ENCODE assay signal across 22 mouse cellular contexts in the genomic region with DNA sequence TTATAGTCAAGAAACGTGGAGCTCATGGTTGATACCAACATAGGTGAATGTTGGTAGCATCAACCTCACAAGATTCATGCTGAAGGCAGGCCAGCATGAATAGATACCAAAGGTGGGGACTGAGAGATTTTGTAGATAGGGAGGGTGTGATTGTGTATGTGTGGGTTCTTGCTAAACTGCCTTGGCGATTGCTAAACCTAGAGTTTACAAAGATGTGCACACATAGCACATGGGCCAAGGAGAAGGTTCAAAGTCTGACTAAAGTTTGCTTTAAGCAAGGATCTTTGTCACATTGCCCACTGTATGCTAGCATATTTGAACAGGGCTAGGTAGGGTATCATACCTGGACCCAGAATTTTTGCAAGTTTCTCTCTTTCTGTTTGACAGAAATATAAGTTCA. TPM values are rescaled to one million over a fixed set of nuclear protein-coding genes. Genes with fewer than 3 reads are reported as not detected.
DNase-seq lines count a peak whose midpoint lies in the region; ATAC-seq and TF ChIP-seq lines count a peak whose summit lies in the region.
"Had no signal": no experiment of that assay in that cellular context is flagged by ENCODE, and none has a peak within 500 bp of the region (broad histone marks: within the 10 kb centered on the region; RNA-seq: fewer than 3 reads in every experiment).

No protein-coding gene starts in this region.

- H3K36me3 ChIP-seq in hindbrain, embryonic 15.5 days, result no peaks in the 10 kb centered on the region
- H3K36me3 ChIP-seq in hindbrain, embryonic 10.5 days, result no peaks in the 10 kb centered on the region
- H3K36me3 ChIP-seq in liver, embryonic 15.5 days (replicated peaks), result no peaks in the 10 kb centered on the region
- no peaks in the 10 kb centered on the region for H3K36me3 ChIP-seq in liver, embryonic 12.5 days
- no peaks in the 10 kb centered on the region for H3K36me3 ChIP-seq in macrophage (ENCODE audit: inconsistent target)
- H3K36me3 ChIP-seq in forebrain, embryonic 10.5 days (replicated peaks), result no peaks in the 10 kb centered on the region
- H3K36me3 ChIP-seq: forebrain, embryonic 15.5 days; heart, embryonic 12.5 days; limb, embryonic 13.5 days had no signal

- no peak for TF ChIP-seq CTCF in embryonic fibroblast, embryonic 13.5 days (IDR thresholded peaks at IDR 0.05; ENCODE audit: borderline replicate concordance, insufficient read depth, low read length)

- H3K9ac ChIP-seq in hindbrain, embryonic 15.5 days, result no peak overlapping the region
- H3K9ac ChIP-seq in liver, embryonic 15.5 days, result no peak overlapping the region
- H3K9ac ChIP-seq in liver, embryonic 12.5 days, result no peak overlapping the region
- H3K9ac ChIP-seq: heart, embryonic 12.5 days had no signal

- H3K4me2 ChIP-seq in hindbrain, embryonic 15.5 days, result peak overlapping the region; percentile 68; the same call in 1 of the 2 replicates
- peak overlapping the region; percentile 92 for H3K4me2 ChIP-seq in liver, embryonic 15.5 days
- no peak overlapping the region for H3K4me2 ChIP-seq in liver, embryonic 12.5 days

- H3K79me2 ChIP-seq in macrophage (ENCODE audit: inconsistent target), result peaks cover 36% of the 10 kb centered on the region

- no peak overlapping the region for H3K27ac ChIP-seq in hindbrain, embryonic 15.5 days (replicated peaks)
- no peak overlapping the region for H3K27ac ChIP-seq in hindbrain, embryonic 10.5 days
- peak overlapping the region; percentile 43; the same call in 1 of the 2 replicates for H3K27ac ChIP-seq in liver, embryonic 15.5 days (replicated peaks)
- H3K27ac ChIP-seq in liver, embryonic 12.5 days, result no peak overlapping the region
- peak overlapping the region; percentile 85; the same call in 1 of the 2 replicates for H3K27ac ChIP-seq in embryonic fibroblast, embryonic 13.5 days (ENCODE audit: insufficient read depth, low read length)
- H3K27ac ChIP-seq in macrophage, result peak overlapping the region; percentile 66; the same call in 1 of the 2 replicates
- H3K27ac ChIP-seq in forebrain, embryonic 10.5 days, result no peak overlapping the region
- H3K27ac ChIP-seq: limb, embryonic 13.5 days had no signal

- TF ChIP-seq POLR2A in embryonic fibroblast, embryonic 13.5 days (IDR thresholded peaks at IDR 0.05; ENCODE audit: low read depth, low read length), result no peak; the same call in 1 of the 2 replicates

- H3K9me3 ChIP-seq in hindbrain, embryonic 15.5 days, result no peaks in the 10 kb centered on the region
- no peaks in the 10 kb centered on the region for H3K9me3 ChIP-seq in hindbrain, embryonic 10.5 days
- H3K9me3 ChIP-seq in liver, embryonic 15.5 days (replicated peaks), result no peaks in the 10 kb centered on the region
- no peaks in the 10 kb centered on the region for H3K9me3 ChIP-seq in liver, embryonic 12.5 days (replicated peaks)
- H3K9me3 ChIP-seq in forebrain, embryonic 10.5 days, result no peaks in the 10 kb centered on the region
- H3K9me3 ChIP-seq: forebrain, embryonic 15.5 days; heart, embryonic 12.5 days; limb, embryonic 13.5 days had no signal

- WGBS in hindbrain, embryonic 15.5 days, result 92% methylated on average over 2 of the region's 2 CpGs
- 86% methylated on average over 2 of the region's 2 CpGs for WGBS in hindbrain, embryonic 10.5 days
- WGBS in liver, embryonic 15.5 days (ENCODE audit: insufficient replicate concordance), result 43% methylated on average over 2 of the region's 2 CpGs
- WGBS in liver, embryonic 12.5 days (ENCODE audit: insufficient replicate concordance), result 55% methylated on average over 2 of the region's 2 CpGs
- 96% methylated on average over 2 of the region's 2 CpGs for WGBS in macrophage (ENCODE audit: missing documents)
- WGBS in forebrain, embryonic 10.5 days, result 91% methylated on average over 2 of the region's 2 CpGs

- H3K4me1 ChIP-seq in hindbrain, embryonic 15.5 days (replicated peaks), result peaks cover 17% of the 10 kb centered on the region
- H3K4me1 ChIP-seq in hindbrain, embryonic 10.5 days (replicated peaks), result peaks cover 5% of the 10 kb centered on the region
- peaks cover 37% of the 10 kb centered on the region for H3K4me1 ChIP-seq in liver, embryonic 15.5 days (replicated peaks)
- peaks cover 33% of the 10 kb centered on the region for H3K4me1 ChIP-seq in liver, embryonic 12.5 days
- H3K4me1 ChIP-seq in embryonic fibroblast, embryonic 13.5 days (ENCODE audit: control insufficient read depth, insufficient read depth, low read length), result no peaks in the 10 kb centered on the region
- H3K4me1 ChIP-seq in forebrain, embryonic 10.5 days, result peaks cover 13% of the 10 kb centered on the region

- no peak for ATAC-seq in hindbrain, embryonic 15.5 days (ENCODE audit: low FRiP score, low read depth)
- no peak for ATAC-seq in liver, embryonic 15.5 days (ENCODE audit: insufficient read depth)
- no peak for ATAC-seq in liver, embryonic 12.5 days

- no peak for DNase-seq in hindbrain, embryonic 10.5 days (ENCODE audit: low spot score)
- DNase-seq in forebrain, embryonic 10.5 days (ENCODE audit: extremely low spot score, low spot score), result no peak
- DNase-seq: adrenal gland, postnatal 25 days; cerebellum, adult 18-20 months; cerebellum, postnatal 36 days; heart, adult 2 months; kidney, adult 18-20 months; layer of hippocampus, adult 9-11 months; lung, adult 2 months; lung, postnatal 14 days; midbrain, embryonic 14.5 days; right cerebral cortex, postnatal 4 days; thymus, adult 18-20 months; thymus, postnatal 25 days had no signal

- no peaks in the 10 kb centered on the region for H3K27me3 ChIP-seq in hindbrain, embryonic 15.5 days
- no peaks in the 10 kb centered on the region for H3K27me3 ChIP-seq in hindbrain, embryonic 10.5 days (ENCODE audit: insufficient read depth, poor library complexity, severe bottlenecking)
- H3K27me3 ChIP-seq in liver, embryonic 15.5 days, result no peaks in the 10 kb centered on the region
- no peaks in the 10 kb centered on the region for H3K27me3 ChIP-seq in liver, embryonic 12.5 days (replicated peaks)
- no peaks in the 10 kb centered on the region for H3K27me3 ChIP-seq in forebrain, embryonic 10.5 days (ENCODE audit: poor library complexity, severe bottlenecking)
- H3K27me3 ChIP-seq: forebrain, embryonic 15.5 days; heart, embryonic 12.5 days; limb, embryonic 13.5 days had no signal

- no peak overlapping the region for H3K4me3 ChIP-seq in hindbrain, embryonic 15.5 days
- no peak overlapping the region for H3K4me3 ChIP-seq in hindbrain, embryonic 10.5 days
- no peak overlapping the region for H3K4me3 ChIP-seq in liver, embryonic 15.5 days (replicated peaks)
- no peak overlapping the region for H3K4me3 ChIP-seq in liver, embryonic 12.5 days
- H3K4me3 ChIP-seq in embryonic fibroblast, embryonic 13.5 days (ENCODE audit: insufficient read depth, low read length), result no peak overlapping the region
- no peak overlapping the region for H3K4me3 ChIP-seq in macrophage (ENCODE audit: inconsistent target)
- no peak overlapping the region for H3K4me3 ChIP-seq in forebrain, embryonic 10.5 days

RNA-seq across cellular contexts. Expression of gene Lyst, which starts 1.2 kb away (rescaled TPM):
- 4.7 and 5.0 TPM in 2 replicates for polyA plus RNA-seq in hindbrain, embryonic 15.5 days (2015; fragmentation: Nextera tagmentation; extraction: Ambion mirVana)
- polyA plus RNA-seq in hindbrain, embryonic 10.5 days (2016; fragmentation: Nextera tagmentation; extraction: Ambion mirVana), result 3.3 and 4.0 TPM in 2 replicates
- polyA plus RNA-seq in liver, embryonic 15.5 days (2015; fragmentation: Nextera tagmentation; extraction: Ambion mirVana), result 3.6 and 4.8 TPM in 2 replicates
- polyA plus RNA-seq in liver, embryonic 12.5 days (2016; fragmentation: Nextera tagmentation; extraction: Ambion mirVana), result 1.9 TPM in 2 replicates
- polyA plus RNA-seq in embryonic fibroblast, embryonic 13.5 days (2011; ENCODE audit: insufficient read length, low read depth, missing spikeins), result 12.2 and 14.1 TPM in 2 replicates
- total RNA-seq in macrophage (2018; cell fraction: chromatin; rRNA removed), result 1,000 to 10,000 TPM in 11 of 26 experiments, 100 to 1,000 TPM in 15; 472 to 1,464 (median 677) TPM
- 100 to 1,000 TPM in 11 of 26 experiments, 10 to 100 TPM in 15; 45.6 to 148 (median 84.8) TPM for total RNA-seq in macrophage (2018; cell fraction: cytosol; rRNA removed)
- 100 to 1,000 TPM; 185 to 692 (median 358) TPM for total RNA-seq in macrophage (2018; cell fraction: nucleus; rRNA removed)
- polyA plus RNA-seq in macrophage (2018), result 43.1 to 56.6 TPM (median 48.0 TPM) in 3 replicates
- polyA plus RNA-seq in forebrain, embryonic 10.5 days (2016; fragmentation: Nextera tagmentation; extraction: Ambion mirVana), result 2.7 and 3.6 TPM in 2 replicates

Comparison
In these comparisons a context has a peak if more than half of its experiments do, and no peak if none do; other contexts are left out.
1. H3K27ac ChIP-seq: peak in liver, embryonic 15.5 days (single experiment), embryonic fibroblast, embryonic 13.5 days (single experiment) and macrophage (single experiment); none in hindbrain, embryonic 15.5 days (single experiment), hindbrain, embryonic 10.5 days (single experiment), liver, embryonic 12.5 days (single experiment) and forebrain, embryonic 10.5 days (single experiment).